Mouse (Mus musculus) hindbrain, embryonic 13.5 days (tissue): ENCODE results near the gene Tssc4. TPM values are rescaled to one million over a fixed set of nuclear protein-coding genes. Genes with fewer than 3 reads are reported as not detected.

Source experiments
- ATAC-seq: fragments of 200-750 bp; cut with Nextera tagmentation; 2 replicates; pipeline ENCODE4 v1.8.0; 2017; ENCODE audit warnings: moderate TSS enrichment; ENCODE audit not compliant: low FRiP score
- H3K27ac ChIP-seq: fragments of 300-500 bp; sonication (generic); 2 replicates; pipeline ENCODE4 v1.5.1; 2015; ENCODE audit warnings: inconsistent platforms, mild to moderate bottlenecking, moderate library complexity
- H3K27me3 ChIP-seq: fragments of 300-500 bp; sonication (generic); 2 replicates; pipeline ENCODE4 v1.6.1; 2015; ENCODE audit warnings: mild to moderate bottlenecking, inconsistent platforms
- H3K36me3 ChIP-seq: fragments of 300-500 bp; sonication (generic); 2 replicates; pipeline ENCODE4 v1.6.1; 2015; ENCODE audit warnings: mild to moderate bottlenecking, inconsistent platforms
- H3K4me1 ChIP-seq: fragments of 300-500 bp; sonication (generic); replicated peaks from 2 replicates; pipeline ENCODE4 v1.6.1; 2015; ENCODE audit warnings: inconsistent platforms
- H3K4me2 ChIP-seq: fragments of 300-500 bp; sonication (generic); 2 replicates; pipeline ENCODE4 v1.6.1; 2015; ENCODE audit warnings: inconsistent platforms, mild to moderate bottlenecking, moderate library complexity
- H3K4me3 ChIP-seq: fragments of 300-500 bp; sonication (generic); 2 replicates; pipeline ENCODE4 v1.5.1; 2015; ENCODE audit warnings: mild to moderate bottlenecking, inconsistent platforms
- H3K9ac ChIP-seq: fragments of 300-500 bp; sonication (generic); 2 replicates; pipeline ENCODE4 v1.6.1; 2015; ENCODE audit warnings: mild to moderate bottlenecking, inconsistent platforms
- H3K9me3 ChIP-seq: fragments of 300-500 bp; sonication (generic); 2 replicates; pipeline ENCODE4 v1.6.1; 2016; ENCODE audit warnings: inconsistent platforms
- WGBS: fragments of 180-500 bp; shearing (Covaris S2); methylation state at CpG from one replicate; pipeline ENCODE4 v1.1.7; 2015; 5-methylcytosine and 5-hydroxymethylcytosine counted together
- polyA plus RNA-seq: library from polyadenylated mRNA; unstranded; fragments of >200 nt; fragmentation: Nextera tagmentation; extraction: Ambion mirVana; gene quantifications from 2 replicates; pipeline ENCODE4 v1.2.1, GENCODE M21; 2015

Gene Tssc4
- polyA plus RNA-seq, 1 experiment from 2014 or later = 90.8 TPM

DNA sequence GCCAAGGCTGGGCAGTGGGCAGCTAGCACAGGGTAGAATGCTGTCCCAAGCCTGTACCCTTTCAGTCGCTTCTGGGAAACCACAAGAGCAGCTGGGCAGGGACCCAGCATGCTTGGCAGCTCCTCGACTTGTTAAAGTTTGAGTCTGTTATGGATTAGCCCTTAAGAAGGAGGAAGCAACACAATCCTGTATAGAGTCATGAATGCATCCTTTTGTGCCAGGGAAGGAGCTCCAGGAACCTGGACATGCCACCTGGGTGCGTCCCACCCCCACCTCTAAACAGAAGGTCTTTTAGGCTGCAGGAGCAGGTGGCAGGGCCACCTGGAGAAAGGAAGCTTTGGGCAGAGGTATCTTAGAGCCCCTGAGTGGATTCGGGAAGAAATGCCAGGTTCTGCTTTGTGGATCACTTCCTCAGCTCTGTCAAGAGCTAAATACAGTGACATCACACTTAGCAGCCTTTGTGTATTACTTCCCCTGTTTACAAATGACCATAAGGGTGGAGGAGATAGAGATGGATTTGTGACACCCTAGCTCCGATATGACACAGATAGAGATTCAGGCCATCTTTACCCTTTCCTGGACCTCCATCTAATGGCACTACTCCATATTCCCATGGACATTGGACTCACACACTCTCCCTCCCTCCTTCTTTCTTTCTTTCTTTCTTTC, 9.7 kb upstream of the Tssc4 start:
- Histone ChIP-seq H3K4me1 (peaks cover 64% of the 10 kb centered on the region), H3K4me3 (no peak overlapping the region), H3K9me3 (no peaks in the 10 kb centered on the region), H3K36me3 (peaks cover 26% of the 10 kb centered on the region), H3K4me2 (no peak overlapping the region), H3K27ac (peak overlapping the region; percentile 52; the same call in 1 of the 2 replicates), H3K27me3 (no peaks in the 10 kb centered on the region), H3K9ac (0 out of 2 replicates have a peak overlapping the region, but pooled peaks have one; percentile 26)
- ATAC-seq = no peak
- 85% methylated on average over 5 of the region's 5 CpGs for WGBS

- no peak overlapping the region for H3K4me2 ChIP-seq
- 72% methylated on average over 2 of the region's 2 CpGs for WGBS
- no peak for ATAC-seq
- H3K36me3 ChIP-seq = peaks cover 60% of the 10 kb centered on the region
- H3K9ac ChIP-seq = no peak overlapping the region
- H3K27me3 ChIP-seq = no peaks in the 10 kb centered on the region
- peaks cover 35% of the 10 kb centered on the region for H3K4me1 ChIP-seq
- H3K9me3 ChIP-seq = no peaks in the 10 kb centered on the region
- no peak overlapping the region for H3K27ac ChIP-seq
- H3K4me3 ChIP-seq = no peak overlapping the region
Measured at GRCm38 (mm10) chr7:143062704-143063103, 6.3 kb upstream of the Tssc4 start.

- H3K36me3 ChIP-seq = peaks cover 61% of the 10 kb centered on the region
- peaks cover 31% of the 10 kb centered on the region for H3K4me1 ChIP-seq
- no peak for ATAC-seq
- 0 out of 2 replicates have a peak overlapping the region, but pooled peaks have one; percentile 29 for H3K9ac ChIP-seq
- H3K27me3 ChIP-seq = no peaks in the 10 kb centered on the region
- no peak overlapping the region for H3K4me2 ChIP-seq
- no peaks in the 10 kb centered on the region for H3K9me3 ChIP-seq
- peak overlapping the region; percentile 23; the same call in 1 of the 2 replicates for H3K27ac ChIP-seq
- H3K4me3 ChIP-seq = no peak overlapping the region
- 38% methylated on average over 6 of the region's 6 CpGs for WGBS
Measured at GRCm38 (mm10) chr7:143064226-143064625, 4.8 kb upstream of the Tssc4 start.

DNA sequence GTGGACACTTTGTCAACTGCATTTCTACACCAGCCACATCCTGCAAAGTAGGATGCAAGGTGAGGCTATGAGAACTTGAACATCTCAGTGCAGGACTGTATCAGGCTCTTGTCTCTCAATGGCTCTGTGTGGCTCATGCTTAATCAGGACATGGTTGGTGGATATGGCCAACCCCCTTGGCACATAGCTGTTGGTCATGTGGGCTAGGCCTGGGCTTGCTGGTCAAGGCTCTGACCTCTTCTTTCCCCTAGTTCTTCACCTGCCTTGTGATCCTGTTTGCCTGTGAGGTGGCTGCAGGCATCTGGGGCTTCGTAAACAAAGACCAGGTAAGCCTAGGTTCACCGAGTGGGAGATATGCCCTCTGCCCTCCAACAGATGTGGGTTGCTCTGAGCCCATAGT, 3.4 kb upstream of the Tssc4 start:
- WGBS = 89% methylated on average over 2 of the region's 2 CpGs
- no peak overlapping the region for H3K4me3 ChIP-seq
- no peaks in the 10 kb centered on the region for H3K9me3 ChIP-seq
- no peaks in the 10 kb centered on the region for H3K27me3 ChIP-seq
- H3K36me3 ChIP-seq = peaks cover 61% of the 10 kb centered on the region
- no peak overlapping the region for H3K4me2 ChIP-seq
- H3K9ac ChIP-seq = no peak overlapping the region
- H3K27ac ChIP-seq = no peak overlapping the region
- H3K4me1 ChIP-seq = peaks cover 37% of the 10 kb centered on the region
- ATAC-seq = no peak

DNA sequence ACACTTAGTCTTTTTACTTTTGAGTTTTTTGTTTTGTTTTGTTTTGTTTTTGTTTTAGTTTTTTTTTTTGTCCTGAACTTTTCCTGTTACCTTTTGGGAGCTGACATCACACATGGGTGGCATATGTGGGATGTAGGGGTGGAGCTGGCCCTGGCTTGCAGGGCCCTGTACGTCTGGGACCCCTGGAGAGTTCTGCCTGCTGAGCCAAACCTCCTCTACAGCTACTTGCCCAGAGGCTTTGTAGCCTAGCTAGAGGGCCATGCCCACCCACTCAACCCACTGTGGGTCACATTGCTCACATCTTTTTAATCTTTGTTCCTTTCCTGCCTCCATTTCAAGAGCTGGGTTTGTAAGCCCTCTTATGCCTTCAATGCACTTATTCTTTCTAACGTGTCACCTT, 1.6 kb upstream of the Tssc4 start:
- H3K27me3 ChIP-seq = no peaks in the 10 kb centered on the region
- H3K27ac ChIP-seq = peak overlapping the region; percentile 98
- peaks cover 44% of the 10 kb centered on the region for H3K4me1 ChIP-seq
- peak overlapping the region; percentile 75 for H3K9ac ChIP-seq
- H3K9me3 ChIP-seq = no peaks in the 10 kb centered on the region
- WGBS = 60% methylated on average over 2 of the region's 2 CpGs
- H3K4me2 ChIP-seq = peak overlapping the region; percentile 100; the same call in 1 of the 2 replicates
- no peak overlapping the region for H3K4me3 ChIP-seq
- H3K36me3 ChIP-seq = peaks cover 54% of the 10 kb centered on the region
- no peak for ATAC-seq

- no peak for ATAC-seq
- peak overlapping the region; percentile 98 for H3K27ac ChIP-seq
- H3K27me3 ChIP-seq = no peaks in the 10 kb centered on the region
- H3K4me3 ChIP-seq = peak overlapping the region; percentile 44
- peaks cover 44% of the 10 kb centered on the region for H3K4me1 ChIP-seq
- H3K9me3 ChIP-seq = no peaks in the 10 kb centered on the region
- WGBS = 69% methylated on average over 3 of the region's 3 CpGs
- H3K36me3 ChIP-seq = peaks cover 50% of the 10 kb centered on the region
- H3K9ac ChIP-seq = peak overlapping the region; percentile 75
- peak overlapping the region; percentile 100 for H3K4me2 ChIP-seq
Measured at GRCm38 (mm10) chr7:143067897-143068296, 1.2 kb upstream of the Tssc4 start.

- peak overlapping the region; percentile 98 for H3K27ac ChIP-seq
- WGBS = 41% methylated on average over 13 of the region's 13 CpGs
- H3K4me1 ChIP-seq = peaks cover 40% of the 10 kb centered on the region
- peak; percentile 0; the same call in 1 of the 2 replicates for ATAC-seq
- peak overlapping the region; percentile 75 for H3K9ac ChIP-seq
- H3K36me3 ChIP-seq = peaks cover 45% of the 10 kb centered on the region
- no peaks in the 10 kb centered on the region for H3K9me3 ChIP-seq
- H3K4me3 ChIP-seq = peak overlapping the region; percentile 44
- H3K27me3 ChIP-seq = no peaks in the 10 kb centered on the region
- H3K4me2 ChIP-seq = peak overlapping the region; percentile 100
Measured at GRCm38 (mm10) chr7:143068316-143068881, 650 bp upstream of the Tssc4 start.

- peak overlapping the region; percentile 100 for H3K4me2 ChIP-seq
- H3K9ac ChIP-seq = peak overlapping the region; percentile 91
- H3K36me3 ChIP-seq = peaks cover 30% of the 10 kb centered on the region
- 11% methylated on average over 30 of the region's 30 CpGs for WGBS
- ATAC-seq = no peak
- H3K27ac ChIP-seq = peak overlapping the region; percentile 93
- H3K4me3 ChIP-seq = peak overlapping the region; percentile 84
- no peaks in the 10 kb centered on the region for H3K27me3 ChIP-seq
- no peaks in the 10 kb centered on the region for H3K9me3 ChIP-seq
- H3K4me1 ChIP-seq = peaks cover 32% of the 10 kb centered on the region
Measured at GRCm38 (mm10) chr7:143069751-143070400, 827 bp downstream of the Tssc4 start.

DNA sequence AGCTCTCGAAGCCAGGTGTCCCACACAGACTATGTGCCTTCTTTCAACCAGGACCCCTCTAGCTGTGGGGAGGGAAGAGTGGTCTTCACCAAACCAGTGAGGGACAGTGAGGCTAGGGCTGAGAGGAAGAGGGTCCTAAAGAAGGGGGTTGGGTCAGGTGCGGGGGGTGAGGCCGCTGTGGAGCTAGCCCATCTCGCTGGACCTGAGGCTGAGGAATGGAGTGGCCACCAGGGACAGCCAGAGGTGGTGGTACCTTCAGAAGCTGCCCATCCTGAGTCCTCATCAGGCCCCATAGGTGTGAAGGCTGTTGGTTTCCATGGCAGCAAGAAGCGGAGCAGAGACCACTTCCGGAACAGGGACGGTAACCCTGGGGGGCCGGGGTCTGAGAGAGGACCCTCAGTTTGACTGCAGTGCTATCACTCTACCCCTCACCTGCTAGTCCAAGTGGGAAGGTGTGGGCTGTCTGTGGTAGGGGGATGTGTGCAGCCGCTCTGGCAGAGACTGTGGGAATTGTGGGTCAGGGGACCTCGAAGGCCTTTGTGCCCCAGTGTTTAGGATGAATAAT, 1.5 kb downstream of the Tssc4 start:
- Histone ChIP-seq H3K4me1 (peaks cover 32% of the 10 kb centered on the region), H3K4me2 (peak overlapping the region; percentile 100), H3K36me3 (peaks cover 23% of the 10 kb centered on the region), H3K27ac (no peak overlapping the region), H3K4me3 (peak overlapping the region; percentile 84), H3K27me3 (no peaks in the 10 kb centered on the region), H3K9ac (peak overlapping the region; percentile 91), H3K9me3 (no peaks in the 10 kb centered on the region)
- ATAC-seq = no peak
- WGBS = 89% methylated on average over 10 of the region's 10 CpGs

- peaks cover 3% of the 10 kb centered on the region for H3K36me3 ChIP-seq
- H3K27me3 ChIP-seq = no peaks in the 10 kb centered on the region
- H3K4me2 ChIP-seq = no peak overlapping the region
- peaks cover 30% of the 10 kb centered on the region for H3K4me1 ChIP-seq
- WGBS = 92% methylated on average over 5 of the region's 5 CpGs
- H3K9ac ChIP-seq = 0 out of 2 replicates have a peak overlapping the region, but pooled peaks have one; percentile 5
- H3K9me3 ChIP-seq = no peaks in the 10 kb centered on the region
- no peak for ATAC-seq
- no peak overlapping the region for H3K27ac ChIP-seq
- no peak overlapping the region for H3K4me3 ChIP-seq
Measured at GRCm38 (mm10) chr7:143072605-143073004, 3.6 kb downstream of the Tssc4 start.

- Histone ChIP-seq H3K4me1 (peaks cover 25% of the 10 kb centered on the region), H3K36me3 (no peaks in the 10 kb centered on the region), H3K4me3 (no peak overlapping the region), H3K27ac (no peak overlapping the region), H3K27me3 (no peaks in the 10 kb centered on the region), H3K4me2 (no peak overlapping the region), H3K9ac (no peak overlapping the region), H3K9me3 (no peaks in the 10 kb centered on the region)
- no peak for ATAC-seq
- 96% methylated on average over 1 of the region's 1 CpGs for WGBS
Measured at GRCm38 (mm10) chr7:143073086-143073485, 4.0 kb downstream of the Tssc4 start.

GRCm38 (mm10) chr7:143075394-143075793, 6.3 kb downstream of the Tssc4 start:
- WGBS = 77% methylated on average over 5 of the region's 5 CpGs
- H3K27ac ChIP-seq = no peak overlapping the region
- no peak for ATAC-seq
- H3K4me2 ChIP-seq = no peak overlapping the region
- H3K4me3 ChIP-seq = no peak overlapping the region
- H3K36me3 ChIP-seq = no peaks in the 10 kb centered on the region
- no peaks in the 10 kb centered on the region for H3K27me3 ChIP-seq
- H3K9ac ChIP-seq = no peak overlapping the region
- no peaks in the 10 kb centered on the region for H3K9me3 ChIP-seq
- H3K4me1 ChIP-seq = peaks cover 12% of the 10 kb centered on the region
